Mouse (Mus musculus): ENCODE measurements around the gene Zfp366. TPM values are rescaled to one million over a fixed set of nuclear protein-coding genes. Genes with fewer than 3 reads are reported as not detected.

Zfp366 gene
- polyA plus RNA-seq (2016; fragmentation: Nextera tagmentation; extraction: Ambion mirVana), result 0.12 and 0.36 TPM in 2 replicates

DNA sequence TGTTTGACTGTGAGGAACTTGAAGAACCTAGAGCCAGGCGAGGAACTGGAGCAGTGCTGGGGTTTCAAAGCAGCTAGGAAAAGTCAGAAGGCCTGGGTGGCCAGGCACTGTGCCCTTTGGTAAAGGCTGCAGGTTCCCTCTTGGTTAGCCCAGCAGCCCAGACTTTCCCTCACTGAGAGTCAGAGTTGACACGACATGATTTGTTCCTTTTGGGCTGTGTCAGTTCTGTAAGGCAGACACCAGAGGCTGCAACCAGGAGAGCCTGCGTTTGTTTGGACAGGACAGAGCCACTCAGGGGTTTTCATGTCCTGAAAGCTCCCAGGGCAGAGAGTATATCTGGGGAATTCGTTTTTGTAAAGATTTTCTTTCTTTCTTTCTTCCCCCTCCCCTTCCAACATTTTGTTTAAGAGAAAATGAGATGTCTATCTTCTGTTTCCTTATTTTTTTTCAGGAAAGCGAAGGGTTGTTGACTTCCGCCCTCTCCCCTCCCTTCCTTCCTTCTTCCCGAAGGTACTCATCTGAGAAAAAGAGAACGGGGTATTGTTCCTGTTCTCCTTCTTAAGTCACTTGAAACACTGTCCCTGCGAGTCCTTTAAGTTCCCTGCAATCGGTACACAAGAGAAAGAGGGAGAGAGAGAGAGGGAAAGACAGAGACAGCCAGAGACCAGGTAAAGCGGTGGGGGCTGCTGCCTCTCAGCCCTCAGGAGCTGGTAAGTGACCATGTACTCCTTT is at the start of gene Zfp366:
Zfp366 (plus strand) TSS at position 669 of the 732 bp plus-strand sequence.
- no peak for ATAC-seq (ENCODE audit: insufficient number of reproducible peaks, low FRiP score)
- H3K27me3 ChIP-seq (replicated peaks), result no peaks in the 10 kb centered on the region
- H3K4me2 ChIP-seq, result peak within 1 kb of the TSS; percentile 0; the same call in 1 of the 2 replicates
- no peaks in the 10 kb centered on the region for H3K9me3 ChIP-seq (replicated peaks)
- peaks cover 16% of the 10 kb centered on the region for H3K4me1 ChIP-seq (replicated peaks)
- no peak within 1 kb of the TSS; the same call in 1 of the 2 replicates for H3K27ac ChIP-seq (ENCODE audit: poor library complexity, severe bottlenecking)
- WGBS, result 54% methylated on average over 11 of the region's 11 CpGs
- no peak within 1 kb of the TSS for H3K9ac ChIP-seq
- no peaks in the 10 kb centered on the region for H3K36me3 ChIP-seq
- no peak within 1 kb of the TSS for H3K4me3 ChIP-seq

DNA sequence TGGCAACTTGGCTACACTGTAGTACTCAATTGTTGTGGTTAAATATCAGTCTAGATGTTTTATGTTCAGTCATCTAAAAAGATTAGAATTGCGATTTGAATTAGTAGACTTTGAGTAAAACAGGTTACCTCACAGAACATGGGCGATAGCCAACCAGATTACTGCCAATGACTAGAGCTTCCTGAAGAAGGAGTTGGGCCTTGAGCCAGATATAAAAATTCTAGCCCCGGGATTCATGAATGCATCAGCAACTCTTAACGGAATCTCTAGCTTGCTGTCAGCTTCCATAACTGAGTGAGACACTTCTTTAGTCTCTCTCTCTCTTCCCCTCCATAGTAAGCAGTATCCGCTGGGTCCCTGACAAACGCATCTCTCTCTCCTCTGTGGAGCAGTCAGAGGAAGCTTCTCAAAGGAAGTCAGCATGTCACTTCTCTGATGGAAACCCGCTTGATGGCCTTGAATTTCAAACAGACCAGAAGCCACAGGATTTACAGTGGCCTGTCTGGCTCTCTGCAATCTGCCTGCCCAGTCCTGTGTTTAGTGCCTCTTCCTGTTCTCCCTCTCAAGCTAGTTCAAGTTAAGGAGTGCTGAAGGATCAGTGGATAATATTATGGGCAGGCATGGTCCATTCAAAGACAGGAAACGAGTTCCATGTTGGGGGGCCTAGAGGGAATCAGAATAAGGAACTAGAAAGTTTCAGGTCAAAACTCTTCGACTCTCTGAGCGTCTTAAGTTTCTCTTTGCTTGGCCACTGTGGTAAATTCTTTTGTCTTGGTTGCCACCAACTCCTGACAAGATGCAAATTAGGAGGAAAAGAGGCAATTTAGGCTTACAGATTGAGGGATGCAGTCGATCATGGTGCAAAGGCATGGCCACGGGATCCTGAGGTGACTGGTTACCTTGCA is 46.0 kb upstream of the Zfp366 start:
- no peak for ATAC-seq (ENCODE audit: insufficient number of reproducible peaks, low FRiP score)
- Histone ChIP-seq H3K27ac (ENCODE audit: poor library complexity, severe bottlenecking) (no peak overlapping the region), H3K9ac (no peak overlapping the region), H3K27me3 (replicated peaks) (no peaks in the 10 kb centered on the region), H3K4me1 (replicated peaks) (no peaks in the 10 kb centered on the region), H3K9me3 (replicated peaks) (no peaks in the 10 kb centered on the region), H3K4me3 (no peak overlapping the region), H3K4me2 (no peak overlapping the region), H3K36me3 (no peaks in the 10 kb centered on the region)
- WGBS, result 82% methylated on average over 12 of the region's 12 CpGs

DNA sequence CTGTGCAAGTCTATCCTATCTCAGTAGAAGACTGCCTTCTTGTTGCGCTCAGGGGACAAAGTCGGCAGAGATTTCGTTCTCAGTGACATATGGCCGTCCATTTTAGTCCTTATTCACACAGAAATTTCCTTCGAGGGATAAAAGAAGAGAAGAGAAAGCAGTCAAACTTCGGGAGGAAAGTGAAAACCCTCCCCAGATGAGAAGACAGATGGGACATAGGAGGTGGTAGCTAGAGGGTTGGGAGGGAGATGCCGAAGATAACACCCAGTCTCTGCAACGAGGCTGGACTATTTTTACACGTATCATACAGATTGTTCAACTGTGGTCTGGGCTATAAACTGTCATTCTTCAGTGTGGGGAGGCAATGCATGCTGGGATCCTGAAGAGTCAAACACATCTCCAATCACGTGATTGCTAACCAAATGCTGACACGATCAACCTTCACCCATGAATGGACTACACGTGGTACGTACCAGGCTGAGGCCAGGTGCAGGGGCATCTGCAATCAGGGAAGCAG is 38.2 kb upstream of the Zfp366 start:
- Histone ChIP-seq H3K36me3 (no peaks in the 10 kb centered on the region), H3K4me2 (no peak overlapping the region), H3K9me3 (replicated peaks) (no peaks in the 10 kb centered on the region), H3K9ac (no peak overlapping the region), H3K27ac (ENCODE audit: poor library complexity, severe bottlenecking) (no peak overlapping the region), H3K4me3 (no peak overlapping the region), H3K4me1 (replicated peaks) (no peaks in the 10 kb centered on the region), H3K27me3 (replicated peaks) (peaks cover 3% of the 10 kb centered on the region)
- ATAC-seq (ENCODE audit: insufficient number of reproducible peaks, low FRiP score), result no peak
- WGBS, result 73% methylated on average over 13 of the region's 13 CpGs

DNA sequence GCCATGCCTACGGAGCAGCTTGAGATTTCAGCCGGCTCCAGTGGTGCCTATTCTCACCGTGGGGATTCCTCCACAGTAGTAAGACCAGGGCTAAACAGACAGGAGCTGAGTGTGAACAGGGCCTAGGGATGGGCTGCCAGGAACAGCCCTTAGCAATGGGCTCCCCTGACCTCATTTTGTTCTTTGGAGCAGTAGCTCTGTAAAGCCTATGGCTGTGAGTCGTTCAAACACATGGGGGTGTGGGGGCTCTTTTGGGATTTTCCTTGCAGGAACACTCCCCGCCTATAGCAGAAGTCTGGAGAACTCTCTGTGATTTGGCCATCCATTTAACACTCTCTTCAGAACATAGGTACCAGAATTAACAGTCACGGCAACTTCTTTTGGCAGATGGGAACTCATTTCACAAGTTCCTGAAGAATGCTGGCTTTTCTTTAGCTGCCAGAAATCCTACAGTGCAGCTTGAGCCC is 36.9 kb upstream of the Zfp366 start:
- Histone ChIP-seq H3K36me3 (no peaks in the 10 kb centered on the region), H3K27me3 (replicated peaks) (peaks cover 3% of the 10 kb centered on the region), H3K9ac (no peak overlapping the region), H3K27ac (ENCODE audit: poor library complexity, severe bottlenecking) (no peak overlapping the region), H3K4me1 (replicated peaks) (peaks cover 6% of the 10 kb centered on the region; the same call in 1 of the 2 replicates), H3K9me3 (replicated peaks) (no peaks in the 10 kb centered on the region), H3K4me3 (no peak overlapping the region), H3K4me2 (no peak overlapping the region)
- 67% methylated on average over 6 of the region's 6 CpGs for WGBS
- no peak for ATAC-seq (ENCODE audit: insufficient number of reproducible peaks, low FRiP score)

DNA sequence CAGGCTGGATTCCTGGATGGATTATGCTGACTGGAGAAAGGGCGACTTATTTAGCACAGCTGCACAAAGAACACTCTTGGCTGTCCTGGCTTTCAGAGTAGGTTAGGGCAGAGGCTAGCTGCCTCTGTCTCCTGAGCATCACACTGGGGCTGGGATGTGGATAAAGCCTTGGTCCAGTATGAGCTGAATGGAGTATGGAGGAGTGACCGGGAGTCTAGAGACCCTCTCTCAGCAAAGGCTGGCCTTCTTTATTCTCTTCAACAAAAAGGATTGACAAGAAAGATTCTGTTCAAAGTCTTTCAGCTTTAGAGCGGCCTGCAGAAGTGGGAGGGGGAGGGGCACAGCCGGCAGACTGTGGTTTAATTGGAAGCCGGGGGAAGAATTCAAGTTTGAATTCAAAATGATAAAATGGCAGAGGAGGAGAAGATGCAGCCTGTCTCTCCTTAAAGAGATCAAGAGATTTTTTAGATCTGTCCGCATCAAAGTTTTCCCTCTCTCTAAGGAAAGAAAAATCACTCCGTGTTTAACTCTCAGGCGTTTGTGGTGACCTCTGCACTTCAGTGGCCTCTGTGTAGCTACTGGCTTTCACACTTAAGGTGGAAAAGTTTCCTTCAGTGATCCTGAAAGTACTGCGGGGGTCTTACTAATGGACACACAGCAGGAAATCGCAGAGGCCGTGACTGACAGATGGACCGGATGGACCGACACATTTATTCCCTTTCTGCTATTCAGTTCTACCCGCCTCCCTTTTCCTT is 34.9 kb upstream of the Zfp366 start:
- Histone ChIP-seq H3K9me3 (replicated peaks) (no peaks in the 10 kb centered on the region), H3K4me2 (no peak overlapping the region), H3K27me3 (replicated peaks) (no peaks in the 10 kb centered on the region; the same call in 1 of the 2 replicates), H3K4me3 (no peak overlapping the region), H3K36me3 (no peaks in the 10 kb centered on the region), H3K27ac (ENCODE audit: poor library complexity, severe bottlenecking) (no peak overlapping the region), H3K9ac (no peak overlapping the region), H3K4me1 (replicated peaks) (peaks cover 10% of the 10 kb centered on the region; the same call in 1 of the 2 replicates)
- WGBS, result 72% methylated on average over 14 of the region's 14 CpGs
- no peak for ATAC-seq (ENCODE audit: insufficient number of reproducible peaks, low FRiP score)

- no peak overlapping the region for H3K9ac ChIP-seq
- H3K4me1 ChIP-seq (replicated peaks), result peaks cover 10% of the 10 kb centered on the region; the same call in 1 of the 2 replicates
- H3K9me3 ChIP-seq (replicated peaks), result no peaks in the 10 kb centered on the region
- H3K27ac ChIP-seq (ENCODE audit: poor library complexity, severe bottlenecking), result no peak overlapping the region
- no peak overlapping the region for H3K4me2 ChIP-seq
- no peak for ATAC-seq (ENCODE audit: insufficient number of reproducible peaks, low FRiP score)
- no peaks in the 10 kb centered on the region for H3K27me3 ChIP-seq (replicated peaks)
- 78% methylated on average over 6 of the region's 6 CpGs for WGBS
- no peak overlapping the region for H3K4me3 ChIP-seq
- no peaks in the 10 kb centered on the region for H3K36me3 ChIP-seq
Observed at GRCm38 (mm10) chr13:99150626-99151025, 34.0 kb upstream of the Zfp366 start.

DNA sequence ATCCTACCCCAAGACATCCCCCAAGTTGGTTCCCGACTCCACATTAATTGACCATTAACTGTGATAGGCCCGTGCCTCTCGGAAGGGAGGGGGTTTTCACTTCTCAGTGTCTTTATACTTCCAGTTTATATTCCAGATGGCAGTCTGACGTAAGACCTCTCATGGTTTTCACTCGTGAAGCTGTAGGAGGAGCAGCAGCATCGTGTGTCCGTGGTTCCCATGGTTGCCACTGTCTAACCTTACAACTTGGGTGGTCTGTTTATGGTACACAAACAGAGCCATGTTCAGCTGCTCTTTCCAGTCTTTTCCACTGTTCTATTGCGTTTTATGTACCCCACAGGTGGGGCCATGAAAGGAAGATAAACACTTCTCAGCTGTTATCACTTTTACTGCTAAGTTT is 33.5 kb upstream of the Zfp366 start:
- no peak overlapping the region for H3K27ac ChIP-seq (ENCODE audit: poor library complexity, severe bottlenecking)
- H3K9ac ChIP-seq, result no peak overlapping the region
- H3K27me3 ChIP-seq (replicated peaks), result no peaks in the 10 kb centered on the region
- no peak for ATAC-seq (ENCODE audit: insufficient number of reproducible peaks, low FRiP score)
- H3K4me1 ChIP-seq (replicated peaks), result peaks cover 10% of the 10 kb centered on the region; the same call in 1 of the 2 replicates
- H3K4me3 ChIP-seq, result no peak overlapping the region
- WGBS, result 64% methylated on average over 8 of the region's 8 CpGs
- H3K36me3 ChIP-seq, result no peaks in the 10 kb centered on the region
- no peaks in the 10 kb centered on the region for H3K9me3 ChIP-seq (replicated peaks)
- H3K4me2 ChIP-seq, result no peak overlapping the region

DNA sequence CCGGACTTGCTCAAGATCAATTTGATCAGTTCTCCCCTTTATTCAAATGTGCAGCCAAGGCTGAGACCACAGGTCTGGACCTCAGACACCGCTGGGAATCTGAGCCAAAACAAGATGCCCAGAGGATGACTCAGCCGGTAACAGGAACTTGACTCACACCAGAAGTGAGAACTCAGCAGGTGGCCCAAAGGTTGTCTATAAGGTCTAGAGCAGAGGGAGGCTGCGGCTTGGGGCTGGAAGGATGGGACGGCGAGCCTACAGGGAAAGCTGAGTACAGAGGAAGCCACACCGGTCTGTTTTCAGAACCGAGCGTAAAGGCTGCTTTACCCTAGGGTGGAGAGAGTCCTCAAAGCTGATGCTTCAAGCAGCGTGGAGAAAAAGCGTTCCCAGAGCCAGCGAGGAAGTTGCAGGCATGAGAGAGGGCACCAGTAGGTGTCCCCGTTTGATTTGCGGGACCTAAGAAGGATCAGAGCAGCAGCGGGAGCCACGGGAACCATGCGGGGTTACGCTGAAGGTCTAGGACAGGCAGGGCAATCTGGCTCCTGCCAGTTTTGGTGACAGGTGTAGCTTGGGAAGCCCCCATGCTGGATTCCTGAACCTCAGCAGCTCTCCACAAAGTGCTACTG is 32.2 kb upstream of the Zfp366 start:
- peak overlapping the region; percentile 21; the same call in 1 of the 2 replicates for H3K4me3 ChIP-seq
- no peaks in the 10 kb centered on the region for H3K27me3 ChIP-seq (replicated peaks)
- H3K9me3 ChIP-seq (replicated peaks), result peaks cover 7% of the 10 kb centered on the region
- WGBS, result 7% methylated on average over 18 of the region's 18 CpGs
- ATAC-seq (ENCODE audit: insufficient number of reproducible peaks, low FRiP score), result no peak
- no peaks in the 10 kb centered on the region for H3K36me3 ChIP-seq
- peaks cover 10% of the 10 kb centered on the region; the same call in 1 of the 2 replicates for H3K4me1 ChIP-seq (replicated peaks)
- no peak overlapping the region for H3K27ac ChIP-seq (ENCODE audit: poor library complexity, severe bottlenecking)
- peak overlapping the region; percentile 11; the same call in 1 of the 2 replicates for H3K9ac ChIP-seq
- peak overlapping the region; percentile 63 for H3K4me2 ChIP-seq

DNA sequence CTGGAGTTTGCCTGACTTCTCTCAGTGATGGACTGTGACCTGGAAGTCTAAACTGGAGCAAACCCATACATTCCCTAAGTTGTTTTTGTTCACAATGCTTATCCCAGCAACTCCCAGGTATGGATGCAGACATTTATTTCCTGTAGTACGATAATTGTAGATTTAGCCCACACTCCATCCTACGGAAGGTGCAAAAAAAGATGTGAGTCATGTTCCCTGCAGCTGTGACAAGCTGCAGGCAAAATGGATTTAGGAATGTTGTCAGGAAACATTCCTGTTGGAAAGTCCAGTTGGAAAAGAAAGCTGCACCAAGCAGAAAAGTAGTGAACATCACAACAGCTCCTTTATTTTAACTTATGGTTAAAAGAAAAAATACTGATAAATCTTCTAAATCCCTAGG is 26.9 kb upstream of the Zfp366 start:
- H3K27ac ChIP-seq (ENCODE audit: poor library complexity, severe bottlenecking), result no peak overlapping the region
- no peak for ATAC-seq (ENCODE audit: insufficient number of reproducible peaks, low FRiP score)
- peaks cover 3% of the 10 kb centered on the region; the same call in 1 of the 2 replicates for H3K4me1 ChIP-seq (replicated peaks)
- H3K4me3 ChIP-seq, result no peak overlapping the region
- WGBS, result 59% methylated on average over 2 of the region's 2 CpGs
- H3K9me3 ChIP-seq (replicated peaks), result peaks cover 7% of the 10 kb centered on the region
- H3K4me2 ChIP-seq, result no peak overlapping the region
- H3K27me3 ChIP-seq (replicated peaks), result no peaks in the 10 kb centered on the region
- H3K9ac ChIP-seq, result no peak overlapping the region
- no peaks in the 10 kb centered on the region for H3K36me3 ChIP-seq

GRCm38 (mm10) chr13:99158773-99159172 is 25.9 kb upstream of the Zfp366 start:
- Histone ChIP-seq H3K4me2 (no peak overlapping the region), H3K36me3 (no peaks in the 10 kb centered on the region), H3K9me3 (replicated peaks) (peaks cover 7% of the 10 kb centered on the region), H3K9ac (no peak overlapping the region), H3K4me3 (no peak overlapping the region), H3K27ac (ENCODE audit: poor library complexity, severe bottlenecking) (no peak overlapping the region), H3K27me3 (replicated peaks) (no peaks in the 10 kb centered on the region), H3K4me1 (replicated peaks) (peaks cover 10% of the 10 kb centered on the region)
- ATAC-seq (ENCODE audit: insufficient number of reproducible peaks, low FRiP score), result no peak
- 79% methylated on average over 3 of the region's 3 CpGs for WGBS

Measured in heart, embryonic 12.5 days (tissue).